Mouse (Mus musculus): ENCODE data around the gene Gm648. TPM values are rescaled to one million over a fixed set of nuclear protein-coding genes. Genes with fewer than 3 reads are reported as not detected.

The Gm648 gene
- polyA plus RNA-seq, 1 experiment from 2014 or later = not detected

Small RNA genes lying within 50 kb of the gene (microRNA-seq; reads per million reads assigned to microRNA genes)
- not detected for gene Mir5116

Other genes starting within 250 kb of the Gm648 start
- gene Zfp449, start 203.2 kb downstream of the Gm648 start, polyA plus RNA-seq (2015; fragmentation: Nextera tagmentation; extraction: Ambion mirVana) = 8.3 and 8.9 TPM in 2 replicates
- 6.7 and 7.6 TPM in 2 replicates for gene Smim10l2a, start 175.0 kb downstream of the Gm648 start, polyA plus RNA-seq (2015; fragmentation: Nextera tagmentation; extraction: Ambion mirVana)
- 2.3 and 3.2 TPM in 2 replicates for gene Gm2174, start 101.6 kb downstream of the Gm648 start, polyA plus RNA-seq (2015; fragmentation: Nextera tagmentation; extraction: Ambion mirVana)
- 28.0 and 29.1 TPM in 2 replicates for gene Ints6l, start 94.7 kb downstream of the Gm648 start, polyA plus RNA-seq (2015; fragmentation: Nextera tagmentation; extraction: Ambion mirVana)
- not detected in 2 replicates for gene Gm10477, start 24.9 kb downstream of the Gm648 start, polyA plus RNA-seq (2015; fragmentation: Nextera tagmentation; extraction: Ambion mirVana)
- 26.4 and 29.7 TPM in 2 replicates for gene Mmgt1, start 48.5 kb upstream of the Gm648 start, polyA plus RNA-seq (2015; fragmentation: Nextera tagmentation; extraction: Ambion mirVana)
- 11.3 and 11.8 TPM in 2 replicates for gene Slc9a6, start 60.2 kb upstream of the Gm648 start, polyA plus RNA-seq (2015; fragmentation: Nextera tagmentation; extraction: Ambion mirVana)
- gene Fhl1, start 182.2 kb upstream of the Gm648 start, polyA plus RNA-seq (2015; fragmentation: Nextera tagmentation; extraction: Ambion mirVana) = 89.6 and 89.8 TPM in 2 replicates